Mouse (Mus musculus): ENCODE results near the gene Cdk14. TPM values are rescaled to one million over a fixed set of nuclear protein-coding genes. Genes with fewer than 3 reads are reported as not detected.

Cdk14 gene
- polyA plus RNA-seq, 1 experiment from 2014 or later = 33.0 TPM

DNA sequence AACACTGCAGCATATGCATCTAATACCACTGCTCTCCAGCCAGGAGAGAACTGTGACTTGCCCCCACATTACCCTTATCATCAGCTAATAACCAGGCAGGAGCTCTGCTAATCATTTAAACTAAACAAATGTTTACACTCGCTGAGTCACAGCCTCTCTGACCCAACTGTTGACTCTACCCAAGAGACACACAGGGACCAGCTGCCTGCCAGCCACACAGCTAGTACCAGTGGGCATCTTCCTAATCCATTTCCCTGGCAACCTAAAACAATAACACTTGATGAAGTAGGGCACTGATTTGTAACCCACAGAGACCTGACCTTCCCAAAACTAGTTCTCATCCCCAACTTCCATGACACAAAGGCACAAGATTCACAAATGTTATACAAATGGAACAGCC, 119.8 kb downstream of the Cdk14 start:
- no peaks in the 10 kb centered on the region for H3K27me3 ChIP-seq (replicated peaks)
- no peaks in the 10 kb centered on the region for H3K36me3 ChIP-seq
- no peaks in the 10 kb centered on the region for H3K4me1 ChIP-seq
- H3K9ac ChIP-seq = no peak overlapping the region
- H3K27ac ChIP-seq = no peak overlapping the region
- H3K9me3 ChIP-seq = no peaks in the 10 kb centered on the region
- no peak overlapping the region for H3K4me2 ChIP-seq (replicated peaks)
- H3K4me3 ChIP-seq = no peak overlapping the region
- ATAC-seq (ENCODE audit: low FRiP score, low read depth) = no peak
- WGBS = 79% methylated on average over 1 of the region's 1 CpGs

DNA sequence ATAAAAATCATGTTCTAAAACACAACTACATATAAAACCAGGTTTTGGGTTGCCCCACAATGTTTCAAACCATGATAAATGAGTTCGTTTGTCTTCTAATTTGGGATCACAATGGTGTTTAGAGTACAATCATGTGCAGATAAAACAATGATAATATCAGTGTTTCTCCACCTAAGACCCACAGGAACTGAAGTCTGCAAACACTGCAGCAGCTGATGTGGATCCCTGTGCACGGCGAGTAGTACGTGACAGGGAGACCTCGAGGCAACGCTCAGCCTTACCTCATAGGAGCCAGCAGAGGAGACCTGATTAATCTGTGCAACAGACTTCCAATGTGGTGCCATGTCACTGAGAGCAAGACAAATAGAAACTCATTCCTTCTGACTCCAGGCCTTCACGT, 122.9 kb downstream of the Cdk14 start:
- Histone ChIP-seq H3K27ac (no peak overlapping the region), H3K9me3 (no peaks in the 10 kb centered on the region), H3K4me3 (no peak overlapping the region), H3K36me3 (no peaks in the 10 kb centered on the region), H3K4me2 (replicated peaks) (no peak overlapping the region), H3K4me1 (no peaks in the 10 kb centered on the region), H3K9ac (no peak overlapping the region), H3K27me3 (replicated peaks) (no peaks in the 10 kb centered on the region)
- no peak for ATAC-seq (ENCODE audit: low FRiP score, low read depth)
- 90% methylated on average over 7 of the region's 7 CpGs for WGBS

DNA sequence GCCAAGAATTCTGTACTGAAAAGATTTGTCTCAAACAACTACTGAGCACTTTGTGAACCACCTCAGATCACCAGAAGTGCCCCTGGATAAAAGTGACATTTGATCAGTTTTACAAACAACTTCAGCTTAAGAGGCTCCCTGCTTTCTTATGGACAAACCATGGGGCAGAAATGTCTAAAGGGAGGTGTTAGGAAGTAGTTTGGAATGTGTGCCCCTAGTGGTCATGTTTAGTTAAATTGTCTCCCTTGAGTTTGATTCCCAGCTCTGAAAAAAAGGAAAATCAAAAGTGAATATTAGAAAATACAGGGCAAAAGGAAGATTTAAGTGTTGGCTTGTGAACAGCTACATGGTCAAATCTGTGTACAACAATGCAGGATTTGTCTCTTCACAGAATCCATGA, 123.3 kb downstream of the Cdk14 start:
- Histone ChIP-seq H3K27me3 (replicated peaks) (no peaks in the 10 kb centered on the region), H3K4me2 (replicated peaks) (no peak overlapping the region), H3K4me1 (no peaks in the 10 kb centered on the region), H3K9ac (no peak overlapping the region), H3K4me3 (no peak overlapping the region), H3K27ac (no peak overlapping the region), H3K36me3 (no peaks in the 10 kb centered on the region), H3K9me3 (no peaks in the 10 kb centered on the region)
- ATAC-seq (ENCODE audit: low FRiP score, low read depth) = no peak

DNA sequence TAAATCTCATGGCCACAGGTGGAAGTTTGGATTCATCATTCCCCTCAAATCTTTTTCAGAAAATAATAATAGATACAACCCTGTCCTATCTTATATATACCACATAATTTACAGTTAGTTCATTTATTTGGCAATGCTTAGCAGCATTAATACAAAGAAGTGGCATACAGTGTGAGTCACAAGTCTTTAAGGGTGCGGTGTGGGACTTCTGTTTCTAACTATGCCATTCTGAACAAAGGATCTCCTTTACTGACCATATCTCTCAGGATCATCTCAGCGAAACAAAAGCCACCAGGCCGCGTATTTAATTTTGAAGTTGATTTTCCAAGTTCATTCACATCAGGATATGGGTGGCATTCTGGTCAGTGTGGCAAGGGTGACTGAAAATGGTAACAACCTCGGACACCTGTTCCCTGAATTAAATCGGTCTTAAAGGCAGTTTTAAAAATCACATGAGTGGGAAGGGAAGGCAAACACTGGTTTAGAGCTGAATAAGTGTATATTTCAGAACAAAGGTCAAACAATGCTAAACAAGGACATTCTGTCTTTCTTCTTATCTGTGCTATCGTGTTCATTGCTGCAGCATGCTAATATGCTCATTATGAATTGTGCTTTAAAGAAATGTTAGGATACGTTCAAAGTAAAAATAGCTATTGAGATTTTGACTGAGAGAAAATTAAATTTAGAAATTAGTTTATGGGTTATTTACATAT, 127.1 kb downstream of the Cdk14 start:
- Histone ChIP-seq H3K4me3 (no peak overlapping the region), H3K4me2 (replicated peaks) (no peak overlapping the region), H3K4me1 (0 out of 2 replicates have a peak, but pooled peaks cover 6% of the 10 kb centered on the region), H3K36me3 (no peaks in the 10 kb centered on the region), H3K27ac (no peak overlapping the region), H3K9me3 (no peaks in the 10 kb centered on the region), H3K27me3 (replicated peaks) (no peaks in the 10 kb centered on the region), H3K9ac (no peak overlapping the region)
- 89% methylated on average over 8 of the region's 8 CpGs for WGBS
- no peak for ATAC-seq (ENCODE audit: low FRiP score, low read depth)

DNA sequence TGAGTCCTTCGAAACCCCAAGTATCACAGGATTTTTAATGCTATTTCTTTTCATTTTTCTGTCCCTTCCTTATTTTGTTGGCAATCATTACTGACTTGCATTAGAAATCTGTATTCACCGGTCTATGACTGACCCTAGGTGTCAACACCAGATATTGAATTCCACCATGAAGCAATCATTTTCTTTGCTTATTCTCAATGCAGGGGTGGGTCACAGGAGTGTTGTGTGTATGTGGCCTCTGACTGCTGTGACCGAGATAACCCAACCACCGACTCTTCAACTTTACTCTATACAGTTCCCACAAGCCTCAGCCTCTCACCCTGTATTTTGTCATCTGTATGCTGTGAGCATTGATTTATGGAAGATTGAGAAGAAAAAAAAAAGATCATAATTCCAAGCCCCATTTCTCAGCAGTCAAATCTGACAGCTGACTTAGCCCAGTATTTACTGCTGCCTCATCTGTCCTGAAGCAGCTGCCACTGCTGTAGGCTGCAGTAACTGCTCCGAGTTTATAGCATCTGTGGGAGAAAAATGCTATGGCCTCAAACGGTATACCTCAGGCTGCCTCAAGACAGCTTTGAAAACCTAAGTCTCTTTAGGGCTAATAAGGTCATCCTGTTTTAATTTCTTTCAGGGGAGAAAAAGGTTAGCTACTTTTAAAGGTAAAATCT, 128.7 kb downstream of the Cdk14 start:
- ATAC-seq (ENCODE audit: low FRiP score, low read depth) = 0 out of 2 replicates have a peak, but pooled peaks have one; percentile 59
- no peaks in the 10 kb centered on the region for H3K9me3 ChIP-seq
- no peaks in the 10 kb centered on the region for H3K36me3 ChIP-seq
- no peaks in the 10 kb centered on the region for H3K27me3 ChIP-seq (replicated peaks)
- H3K4me1 ChIP-seq = 0 out of 2 replicates have a peak, but pooled peaks cover 6% of the 10 kb centered on the region
- H3K4me2 ChIP-seq (replicated peaks) = no peak overlapping the region
- no peak overlapping the region for H3K4me3 ChIP-seq
- H3K9ac ChIP-seq = no peak overlapping the region
- WGBS = 66% methylated on average over 6 of the region's 6 CpGs
- no peak overlapping the region for H3K27ac ChIP-seq

DNA sequence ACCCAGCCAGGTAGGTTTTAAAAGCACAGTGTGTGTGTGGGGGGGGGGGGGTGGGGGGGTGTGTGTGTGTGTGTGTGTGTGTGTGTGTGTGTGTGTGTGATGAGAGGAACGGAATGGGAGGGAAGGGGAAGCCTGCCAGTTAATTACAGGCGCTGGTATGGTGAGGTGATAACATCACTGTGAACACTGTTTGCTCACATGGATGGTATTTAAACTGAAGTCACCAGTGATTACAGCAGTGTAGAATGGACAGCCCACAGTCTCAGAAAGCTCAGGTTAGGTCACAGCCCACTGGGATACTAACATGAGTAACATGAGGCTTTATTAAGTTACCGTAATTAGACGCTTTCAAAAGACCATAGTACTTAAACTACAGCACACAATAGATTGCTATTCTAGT, 129.4 kb downstream of the Cdk14 start:
- no peaks in the 10 kb centered on the region for H3K9me3 ChIP-seq
- no peak overlapping the region for H3K4me2 ChIP-seq (replicated peaks)
- H3K36me3 ChIP-seq = no peaks in the 10 kb centered on the region
- no peak overlapping the region for H3K4me3 ChIP-seq
- no peak for ATAC-seq (ENCODE audit: low FRiP score, low read depth)
- 82% methylated on average over 4 of the region's 4 CpGs for WGBS
- H3K27me3 ChIP-seq (replicated peaks) = no peaks in the 10 kb centered on the region
- 0 out of 2 replicates have a peak, but pooled peaks cover 6% of the 10 kb centered on the region for H3K4me1 ChIP-seq
- H3K9ac ChIP-seq = no peak overlapping the region
- H3K27ac ChIP-seq = no peak overlapping the region

DNA sequence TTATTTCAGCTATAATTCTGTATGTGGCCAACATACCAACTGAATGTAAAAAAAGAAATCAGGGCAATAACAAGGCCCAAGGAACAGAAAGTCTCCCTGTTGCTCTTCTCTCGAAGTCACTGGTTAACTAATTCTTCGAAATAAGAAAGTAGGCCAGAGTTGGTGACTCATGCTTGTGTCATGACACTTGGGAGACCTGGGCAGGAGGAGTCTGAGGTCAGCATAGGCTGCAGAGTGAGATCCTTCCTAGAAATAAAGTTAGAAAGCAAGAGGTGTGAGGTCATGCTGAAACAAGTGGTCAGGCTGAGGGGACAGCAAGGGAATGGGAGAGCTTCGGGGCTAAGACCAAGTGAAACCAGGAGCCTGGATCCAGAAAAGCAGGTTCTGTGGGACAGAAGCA, 134.2 kb downstream of the Cdk14 start:
- 93% methylated on average over 3 of the region's 3 CpGs for WGBS
- ATAC-seq (ENCODE audit: low FRiP score, low read depth) = no peak
- H3K4me3 ChIP-seq = no peak overlapping the region
- H3K36me3 ChIP-seq = no peaks in the 10 kb centered on the region
- no peaks in the 10 kb centered on the region for H3K9me3 ChIP-seq
- no peak overlapping the region for H3K9ac ChIP-seq
- no peak overlapping the region for H3K27ac ChIP-seq
- 0 out of 2 replicates have a peak, but pooled peaks cover 6% of the 10 kb centered on the region for H3K4me1 ChIP-seq
- H3K27me3 ChIP-seq (replicated peaks) = no peaks in the 10 kb centered on the region
- no peak overlapping the region for H3K4me2 ChIP-seq (replicated peaks)

DNA sequence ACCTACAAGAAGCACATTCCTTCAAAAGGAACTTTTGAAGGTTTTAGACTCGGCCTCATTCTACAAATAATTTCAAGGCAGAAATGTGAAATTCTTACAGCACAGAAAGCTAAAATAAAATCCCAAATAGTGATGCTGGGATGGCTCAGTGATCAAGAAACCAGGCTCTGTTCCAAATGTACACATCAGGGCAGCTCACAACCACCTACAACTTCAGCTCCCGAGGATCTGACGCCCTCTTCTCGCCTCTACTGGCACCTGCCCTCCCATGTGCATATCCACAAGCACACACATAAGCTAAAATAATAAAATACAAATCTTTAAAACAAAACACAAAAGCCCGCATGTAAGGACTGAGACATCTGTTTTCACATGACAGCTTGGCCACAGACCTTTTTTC, 135.6 kb downstream of the Cdk14 start:
- no peaks in the 10 kb centered on the region for H3K27me3 ChIP-seq (replicated peaks)
- no peak overlapping the region for H3K4me3 ChIP-seq
- H3K4me1 ChIP-seq = no peaks in the 10 kb centered on the region
- H3K9me3 ChIP-seq = no peaks in the 10 kb centered on the region
- H3K9ac ChIP-seq = no peak overlapping the region
- H3K36me3 ChIP-seq = no peaks in the 10 kb centered on the region
- no peak overlapping the region for H3K27ac ChIP-seq
- ATAC-seq (ENCODE audit: low FRiP score, low read depth) = no peak
- WGBS = 90% methylated on average over 5 of the region's 5 CpGs
- no peak overlapping the region for H3K4me2 ChIP-seq (replicated peaks)

DNA sequence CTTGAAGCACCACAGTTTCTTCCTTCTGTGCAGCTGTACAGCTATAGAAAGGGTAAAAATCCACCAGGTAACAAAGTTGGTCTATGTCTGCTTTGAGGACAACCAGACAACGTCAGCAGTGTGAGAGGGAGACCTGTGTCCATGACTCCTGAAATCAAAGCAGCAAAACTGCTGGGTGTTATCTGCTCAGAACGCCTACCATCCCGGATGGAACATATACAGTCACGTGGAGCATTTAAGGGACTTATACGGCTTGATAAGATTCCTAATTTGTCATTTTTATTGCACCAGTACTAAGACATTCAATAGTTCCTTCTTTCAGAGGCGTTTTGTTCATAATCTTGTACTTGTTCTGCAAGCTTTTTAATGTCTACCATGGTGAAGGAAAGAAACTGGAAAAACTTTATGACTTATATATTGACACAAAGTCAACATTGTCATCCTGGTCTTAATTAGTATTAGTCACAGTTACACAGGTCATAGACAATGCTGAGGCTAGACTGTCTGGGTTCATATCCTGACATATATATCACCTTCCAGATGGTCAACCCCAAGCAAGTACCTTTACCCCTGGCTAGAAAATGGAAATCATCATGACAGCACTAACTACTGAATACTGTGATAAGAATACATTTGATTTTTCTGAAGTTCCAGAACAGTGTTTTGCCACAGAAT, 136.2 kb downstream of the Cdk14 start:
- no peak overlapping the region for H3K4me3 ChIP-seq
- no peak overlapping the region for H3K9ac ChIP-seq
- no peaks in the 10 kb centered on the region for H3K27me3 ChIP-seq (replicated peaks)
- ATAC-seq (ENCODE audit: low FRiP score, low read depth) = no peak
- H3K4me2 ChIP-seq (replicated peaks) = no peak overlapping the region
- WGBS = 84% methylated on average over 6 of the region's 6 CpGs
- H3K4me1 ChIP-seq = no peaks in the 10 kb centered on the region
- no peak overlapping the region for H3K27ac ChIP-seq
- H3K36me3 ChIP-seq = no peaks in the 10 kb centered on the region
- H3K9me3 ChIP-seq = no peaks in the 10 kb centered on the region

DNA sequence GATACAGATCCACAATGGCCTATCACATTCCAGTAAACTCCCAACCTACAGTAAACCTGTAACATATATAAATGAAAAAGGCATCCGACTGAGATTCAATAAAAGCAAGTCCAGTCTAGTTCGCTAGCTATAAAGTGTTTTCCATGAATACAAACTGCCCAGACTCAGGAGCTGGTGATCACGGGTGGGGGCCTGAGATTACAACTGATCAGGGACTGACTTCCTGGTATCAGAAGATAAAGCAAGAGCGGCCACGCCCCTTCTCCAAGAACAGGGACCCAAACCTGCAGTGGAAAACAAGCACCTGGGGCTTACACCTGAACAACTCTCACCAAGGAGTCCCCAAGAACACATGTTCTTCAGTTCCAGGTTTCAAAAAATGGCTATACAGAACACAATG, 137.7 kb downstream of the Cdk14 start:
- no peak for ATAC-seq (ENCODE audit: low FRiP score, low read depth)
- no peaks in the 10 kb centered on the region for H3K36me3 ChIP-seq
- H3K9ac ChIP-seq = no peak overlapping the region
- H3K27ac ChIP-seq = no peak overlapping the region
- WGBS = 88% methylated on average over 5 of the region's 5 CpGs
- H3K4me1 ChIP-seq = no peaks in the 10 kb centered on the region
- no peaks in the 10 kb centered on the region for H3K27me3 ChIP-seq (replicated peaks)
- H3K9me3 ChIP-seq = no peaks in the 10 kb centered on the region
- no peak overlapping the region for H3K4me3 ChIP-seq
- no peak overlapping the region for H3K4me2 ChIP-seq (replicated peaks)

DNA sequence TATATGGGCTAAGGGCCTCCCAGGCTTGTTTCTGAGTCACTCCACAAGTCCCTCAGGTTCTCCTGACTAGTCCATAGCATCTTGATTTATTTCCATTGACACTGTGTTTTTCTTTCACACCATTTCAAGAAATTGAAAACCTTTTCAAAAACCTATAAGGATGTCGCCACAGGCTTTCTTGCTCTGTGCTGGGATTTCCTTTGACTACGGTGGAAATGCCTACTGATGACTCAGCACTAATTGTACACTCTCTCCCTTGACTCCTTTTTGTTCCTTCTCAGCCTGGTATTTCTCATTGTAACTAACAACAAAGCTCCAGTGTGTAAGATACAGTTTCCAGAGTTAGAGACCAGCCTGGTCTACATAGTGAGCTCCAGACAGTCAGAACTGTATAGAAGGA, 144.8 kb downstream of the Cdk14 start:
- Histone ChIP-seq H3K4me2 (replicated peaks) (no peak overlapping the region), H3K9ac (no peak overlapping the region), H3K9me3 (no peaks in the 10 kb centered on the region), H3K27me3 (replicated peaks) (no peaks in the 10 kb centered on the region), H3K4me1 (0 out of 2 replicates have a peak, but pooled peaks cover 2% of the 10 kb centered on the region), H3K4me3 (no peak overlapping the region), H3K27ac (no peak overlapping the region), H3K36me3 (no peaks in the 10 kb centered on the region)
- ATAC-seq (ENCODE audit: low FRiP score, low read depth) = no peak
- WGBS = 48% methylated on average over 2 of the region's 2 CpGs

DNA sequence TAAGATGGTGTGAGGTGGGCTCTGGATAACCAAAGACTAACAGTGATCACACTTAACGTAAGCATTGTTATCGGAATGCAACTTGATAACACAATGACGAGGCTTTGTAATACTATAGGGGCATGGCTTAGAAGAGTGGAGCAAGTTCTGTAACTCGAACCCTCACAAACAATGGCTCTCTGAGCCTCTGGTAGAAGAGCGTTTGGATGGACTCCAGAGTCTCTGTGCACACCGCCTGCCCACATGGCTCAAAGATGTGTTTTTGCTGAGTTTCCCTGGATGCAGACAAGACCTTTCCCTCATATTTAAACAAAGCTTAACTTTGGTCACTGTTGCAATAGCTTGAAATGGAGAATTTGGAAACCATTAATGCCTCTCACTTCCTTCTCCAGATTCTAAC, 145.8 kb downstream of the Cdk14 start:
- Histone ChIP-seq H3K9ac (no peak overlapping the region), H3K4me2 (replicated peaks) (no peak overlapping the region), H3K27me3 (replicated peaks) (no peaks in the 10 kb centered on the region), H3K4me3 (no peak overlapping the region), H3K9me3 (no peaks in the 10 kb centered on the region), H3K27ac (no peak overlapping the region), H3K36me3 (no peaks in the 10 kb centered on the region), H3K4me1 (0 out of 2 replicates have a peak, but pooled peaks cover 2% of the 10 kb centered on the region)
- ATAC-seq (ENCODE audit: low FRiP score, low read depth) = no peak
- WGBS = 82% methylated on average over 6 of the region's 6 CpGs

Data from neural tube, embryonic 12.5 days (tissue).